Mouse (Mus musculus): ENCODE measurements at regions not wholly inside any gene's neighbourhood (a gene's known extent, or its start where the extent isn't known, plus 50 kb on each side); places are given as distances from the start of the nearest gene placed in this dataset.

DNA sequence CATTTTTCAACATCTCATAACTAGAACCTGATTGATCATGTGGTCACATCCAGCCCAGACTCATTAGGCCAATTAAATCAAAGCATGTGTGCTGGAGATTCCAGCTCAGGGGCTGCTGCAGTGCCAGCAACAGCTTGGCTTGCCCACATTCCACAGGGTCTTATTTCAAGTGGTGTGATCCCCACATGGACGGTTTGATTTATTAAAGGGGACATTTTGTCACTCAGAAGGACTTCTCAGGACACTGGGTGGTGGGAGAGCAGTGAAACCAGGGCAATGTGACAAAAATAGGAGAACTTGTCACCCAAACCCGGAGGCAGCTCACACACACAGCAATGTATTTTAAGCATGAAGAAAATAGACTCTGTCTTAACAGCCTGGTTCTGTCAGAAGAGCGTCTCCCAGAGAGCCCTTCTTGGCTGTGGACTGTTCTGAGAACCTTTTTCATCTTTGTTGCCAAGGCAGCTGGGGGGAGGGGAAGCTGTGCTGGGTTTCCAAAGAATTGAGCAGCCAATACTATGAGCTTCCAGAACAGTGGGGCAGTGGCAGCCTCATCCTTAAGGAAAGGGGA lies 512.2 kb upstream of the Tbl1xr1 start:
- TF ChIP-seq CTCF (IDR thresholded peaks at IDR 0.05; ENCODE audit: borderline replicate concordance, insufficient read depth, low read depth, low read length) = no peak
- no peak for TF ChIP-seq POLR2A (IDR thresholded peaks at IDR 0.05; ENCODE audit: borderline replicate concordance, insufficient read depth, low read length)
